ENCODE assay signal across 24 mouse cellular contexts in the genomic region with DNA sequence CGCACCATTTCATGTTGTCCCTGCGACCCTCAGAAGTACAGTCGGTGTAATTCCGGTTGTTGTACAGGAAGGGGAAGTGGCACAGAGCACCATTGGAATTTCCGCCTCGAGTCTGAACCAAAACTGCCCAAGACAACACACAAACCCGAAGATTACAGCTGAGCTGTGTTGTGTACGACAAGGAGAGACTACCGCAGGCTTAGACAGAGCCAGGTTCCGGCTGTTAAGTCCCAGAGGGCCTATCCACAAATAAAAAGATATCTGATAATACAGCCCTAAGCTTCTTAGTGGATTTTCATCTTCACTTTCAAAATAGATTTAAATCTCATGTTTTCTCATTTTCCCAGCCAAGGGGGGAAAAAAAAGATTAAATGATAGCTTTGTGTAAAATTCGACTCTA.
"Had no signal": no experiment of that assay in that cellular context is flagged by ENCODE, and none has a peak within 500 bp of the region (broad histone marks: within the 10 kb centered on the region; RNA-seq: fewer than 3 reads in every experiment).

No protein-coding gene starts in this region.

- H3K4me2 ChIP-seq: heart, embryonic 12.5 days; hindbrain, embryonic 12.5 days; hindbrain, embryonic 14.5 days; intestine, embryonic 15.5 days; limb, embryonic 12.5 days had no signal

- H3K27me3 ChIP-seq: heart, embryonic 12.5 days; hindbrain, embryonic 12.5 days; intestine, embryonic 15.5 days; limb, embryonic 12.5 days had no signal

- H3K4me1 ChIP-seq: heart, embryonic 12.5 days; hindbrain, embryonic 10.5 days; hindbrain, embryonic 12.5 days; intestine, embryonic 15.5 days; limb, embryonic 10.5 days had no signal

- H3K4me3 ChIP-seq: gastrocnemius, adult 2 months; heart, embryonic 10.5 days; heart, embryonic 12.5 days; hindbrain, embryonic 10.5 days; hindbrain, embryonic 12.5 days; intestine, embryonic 15.5 days; layer of hippocampus, adult 2 months; left cerebral cortex, adult 2 months; limb, embryonic 10.5 days; limb, embryonic 12.5 days had no signal

- ATAC-seq: hindbrain, embryonic 16.5 days; inflammation-experienced regulatory T-cells, adult 6 months; intestine, embryonic 15.5 days; intestine, postnatal 0 days had no signal

- DNase-seq: gastrocnemius, adult 2 months; gastrocnemius, postnatal 10 days; gastrocnemius, postnatal 25 days; heart, adult 18-20 months; heart, postnatal 10 days; heart, postnatal 4 days; kidney, adult 18-20 months; kidney, adult 8-10 months; kidney, postnatal 10 days; kidney, postnatal 25 days; kidney, postnatal 4 days had no signal

- H3K9me3 ChIP-seq: heart, embryonic 10.5 days; heart, embryonic 12.5 days; hindbrain, embryonic 10.5 days; hindbrain, embryonic 12.5 days; intestine, embryonic 15.5 days; limb, embryonic 10.5 days; limb, embryonic 12.5 days had no signal

- H3K9ac ChIP-seq: heart, embryonic 12.5 days; hindbrain, embryonic 12.5 days; hindbrain, embryonic 14.5 days; intestine, embryonic 15.5 days; limb, embryonic 12.5 days had no signal

- H3K27ac ChIP-seq: gastrocnemius, adult 2 months; heart, embryonic 10.5 days; hindbrain, embryonic 10.5 days; hindbrain, embryonic 12.5 days; hindbrain, embryonic 14.5 days; intestine, embryonic 15.5 days; layer of hippocampus, adult 2 months; left cerebral cortex, adult 2 months; limb, embryonic 10.5 days; limb, embryonic 12.5 days had no signal
